Mouse (Mus musculus) liver, postnatal 0 days (tissue): Measurements from ENCODE around the gene 2310034G01Rik.

Source experiments
- CTCF ChIP-seq: sonication (generic); IDR thresholded peaks from 2 replicates; pipeline ENCODE4 v1.5.1; 2016; ENCODE audit warnings: antibody characterized with exemption, low read depth
- EP300 ChIP-seq: IDR thresholded peaks from 2 replicates; pipeline ENCODE4 v1.6.1; 2016; ENCODE audit warnings: antibody characterized with exemption, low read depth, mild to moderate bottlenecking

DNA sequence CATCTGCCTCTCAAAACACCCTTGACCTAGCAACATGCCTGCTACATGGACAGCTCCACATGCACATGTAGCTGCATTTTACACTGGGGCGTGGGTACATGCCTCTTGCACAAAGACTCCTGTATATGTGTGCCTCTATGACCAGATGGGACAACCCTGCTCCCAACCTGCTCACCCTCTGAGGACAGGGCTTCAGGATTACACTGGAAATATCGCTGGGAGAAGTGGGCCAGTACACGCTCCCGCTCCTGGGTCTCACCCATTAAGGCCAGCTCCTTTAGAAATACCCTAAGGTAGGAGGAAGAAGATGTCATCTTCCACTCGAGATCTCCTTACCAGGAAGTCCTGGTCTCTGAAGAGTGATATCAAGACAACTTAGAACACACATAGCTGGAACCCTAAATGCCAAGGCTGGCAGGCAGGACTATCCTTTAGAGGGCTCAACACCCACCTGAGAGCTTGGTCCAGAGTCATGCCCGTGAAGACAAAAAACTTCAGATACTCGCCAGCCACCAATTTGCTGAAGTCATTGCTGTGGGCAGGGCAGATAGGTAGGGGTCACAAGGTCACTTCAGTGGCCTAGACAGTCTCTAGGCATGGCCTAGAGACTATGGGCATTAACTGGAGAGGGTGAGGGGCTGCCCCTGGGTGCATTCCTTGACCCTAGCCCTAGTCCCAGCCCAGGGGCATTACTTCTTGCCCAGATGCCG lies 29.9 kb downstream of the 2310034G01Rik start:
- no peak for TF ChIP-seq CTCF
- no peak for TF ChIP-seq EP300
